Mouse (Mus musculus) heart, embryonic 12.5 days (tissue): Measurements from ENCODE around the gene Grpel1. TPM values are rescaled to one million over a fixed set of nuclear protein-coding genes. Genes with fewer than 3 reads are reported as not detected.

Experiments
- ATAC-seq: fragments of 200-750 bp; cut with Nextera tagmentation; 2 replicates; pipeline ENCODE4 v1.8.0; 2017; ENCODE audit warnings: moderate TSS enrichment, moderate library complexity; ENCODE audit not compliant: insufficient number of reproducible peaks, low FRiP score
- H3K27ac ChIP-seq: fragments of 300-500 bp; sonication (generic); 2 replicates; pipeline ENCODE4 v1.5.1; 2016; ENCODE audit warnings: mild to moderate bottlenecking, moderate library complexity; ENCODE audit not compliant: poor library complexity, severe bottlenecking
- H3K27me3 ChIP-seq: fragments of 300-500 bp; sonication (generic); replicated peaks from 2 replicates; pipeline ENCODE4 v1.6.1; 2016; ENCODE audit warnings: mild to moderate bottlenecking, moderate library complexity
- H3K36me3 ChIP-seq: fragments of 300-500 bp; sonication (generic); 2 replicates; pipeline ENCODE4 v1.6.1; 2016; ENCODE audit warnings: mild to moderate bottlenecking, moderate library complexity
- H3K4me1 ChIP-seq: fragments of 300-500 bp; sonication (generic); replicated peaks from 2 replicates; pipeline ENCODE4 v1.6.1; 2016; ENCODE audit warnings: mild to moderate bottlenecking
- H3K4me2 ChIP-seq: fragments of 300-500 bp; sonication (generic); 2 replicates; pipeline ENCODE4 v1.6.1; 2016; ENCODE audit warnings: mild to moderate bottlenecking, moderate library complexity
- H3K4me3 ChIP-seq: fragments of 300-500 bp; sonication (generic); 2 replicates; pipeline ENCODE4 v1.5.1; 2016; ENCODE audit warnings: mild to moderate bottlenecking
- H3K9ac ChIP-seq: fragments of 300-500 bp; sonication (generic); 2 replicates; pipeline ENCODE4 v1.6.1; 2016; ENCODE audit warnings: mild to moderate bottlenecking, moderate library complexity
- H3K9me3 ChIP-seq: fragments of 300-500 bp; sonication (generic); replicated peaks from 2 replicates; pipeline ENCODE4 v1.6.1; 2016; ENCODE audit warnings: mild to moderate bottlenecking, moderate library complexity
- WGBS: fragments of 180-500 bp; shearing (Covaris S2); methylation state at CpG from one replicate; pipeline ENCODE4 v1.1.7; 2016; 5-methylcytosine and 5-hydroxymethylcytosine counted together
- polyA plus RNA-seq: library from polyadenylated mRNA; unstranded; fragments of >200 nt; fragmentation: Nextera tagmentation; extraction: Ambion mirVana; gene quantifications from 2 replicates; pipeline ENCODE4 v1.2.1, GENCODE M21; 2016

The Grpel1 gene
- polyA plus RNA-seq, 1 experiment from 2014 or later, result 54.9 TPM

GRCm38 (mm10) chr5:36515126-36515525, 50.3 kb downstream of the Grpel1 start:
- peaks cover 80% of the 10 kb centered on the region for H3K36me3 ChIP-seq
- no peaks in the 10 kb centered on the region for H3K27me3 ChIP-seq
- no peaks in the 10 kb centered on the region for H3K9me3 ChIP-seq
- no peak overlapping the region for H3K9ac ChIP-seq
- WGBS, result 87% methylated on average over 1 of the region's 1 CpGs
- no peak overlapping the region for H3K4me2 ChIP-seq
- ATAC-seq, result no peak
- no peak overlapping the region for H3K4me3 ChIP-seq
- no peak overlapping the region for H3K27ac ChIP-seq
- H3K4me1 ChIP-seq, result peaks cover 7% of the 10 kb centered on the region

GRCm38 (mm10) chr5:36515558-36515957, 50.8 kb downstream of the Grpel1 start:
- Histone ChIP-seq H3K9me3 (no peaks in the 10 kb centered on the region), H3K27me3 (no peaks in the 10 kb centered on the region), H3K27ac (no peak overlapping the region), H3K4me1 (peaks cover 7% of the 10 kb centered on the region), H3K4me2 (no peak overlapping the region), H3K9ac (no peak overlapping the region), H3K36me3 (peaks cover 80% of the 10 kb centered on the region), H3K4me3 (no peak overlapping the region)
- WGBS, result 60% methylated on average over 5 of the region's 5 CpGs
- no peak for ATAC-seq

GRCm38 (mm10) chr5:36517596-36517995, 52.8 kb downstream of the Grpel1 start:
- WGBS, result 87% methylated on average over 3 of the region's 3 CpGs
- Histone ChIP-seq H3K36me3 (peaks cover 74% of the 10 kb centered on the region), H3K9ac (no peak overlapping the region), H3K4me2 (no peak overlapping the region), H3K9me3 (no peaks in the 10 kb centered on the region), H3K27me3 (no peaks in the 10 kb centered on the region), H3K4me1 (peaks cover 7% of the 10 kb centered on the region), H3K4me3 (no peak overlapping the region), H3K27ac (no peak overlapping the region)
- ATAC-seq, result no peak

DNA sequence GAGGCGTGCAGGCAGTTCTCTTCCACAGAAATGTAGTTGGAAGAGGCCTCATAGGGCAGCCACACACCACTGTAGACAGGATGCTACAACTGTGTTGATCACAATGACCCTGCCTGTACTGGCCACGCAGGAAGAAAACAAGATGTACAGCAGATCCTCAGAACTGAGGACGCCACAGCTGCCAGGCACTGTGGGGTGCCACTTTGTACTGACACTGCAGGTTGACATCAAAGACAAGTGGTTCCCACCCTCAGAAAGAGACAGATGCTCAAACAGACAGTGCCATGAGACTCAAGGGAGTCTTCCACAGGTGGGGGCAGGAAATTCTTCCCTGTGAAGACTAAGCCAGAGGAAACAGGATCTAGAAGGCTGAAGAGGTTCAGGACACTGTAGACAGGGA, 55.0 kb downstream of the Grpel1 start:
- Histone ChIP-seq H3K9ac (no peak overlapping the region), H3K4me3 (no peak overlapping the region), H3K27me3 (no peaks in the 10 kb centered on the region), H3K9me3 (no peaks in the 10 kb centered on the region), H3K4me1 (peaks cover 20% of the 10 kb centered on the region), H3K27ac (no peak overlapping the region), H3K4me2 (no peak overlapping the region), H3K36me3 (peaks cover 75% of the 10 kb centered on the region)
- 82% methylated on average over 3 of the region's 3 CpGs for WGBS
- no peak for ATAC-seq

- Histone ChIP-seq H3K4me3 (no peak overlapping the region), H3K9ac (no peak overlapping the region), H3K9me3 (no peaks in the 10 kb centered on the region), H3K4me1 (peaks cover 12% of the 10 kb centered on the region), H3K27me3 (no peaks in the 10 kb centered on the region), H3K27ac (peak overlapping the region; percentile 55), H3K36me3 (peaks cover 57% of the 10 kb centered on the region), H3K4me2 (no peak overlapping the region)
- 43% methylated on average over 2 of the region's 2 CpGs for WGBS
- ATAC-seq, result no peak
Observed at GRCm38 (mm10) chr5:36522782-36523181, 58.0 kb downstream of the Grpel1 start.

DNA sequence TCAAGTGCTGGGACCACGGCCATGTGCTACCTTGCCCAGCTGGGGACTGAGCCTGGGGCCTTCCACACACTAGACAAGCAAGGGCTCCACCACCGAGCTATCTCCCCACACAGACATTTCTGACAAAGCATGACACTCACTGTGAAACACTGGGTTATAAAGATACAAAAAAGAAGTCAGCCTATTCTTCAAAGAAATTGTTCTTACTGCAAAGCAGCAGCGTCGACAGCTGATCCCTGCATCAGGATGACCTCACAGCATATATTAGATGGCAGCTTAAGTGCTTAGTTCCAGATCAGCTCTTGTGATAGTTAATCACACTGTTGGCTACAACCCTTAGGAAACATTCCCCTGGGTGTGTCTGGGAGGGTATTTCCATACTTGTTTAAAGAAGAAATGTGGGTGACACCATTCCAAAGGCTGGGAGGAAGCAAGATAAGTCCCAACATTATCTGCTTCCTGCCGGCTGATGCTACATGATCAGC, 58.5 kb downstream of the Grpel1 start:
- H3K9ac ChIP-seq, result no peak overlapping the region
- WGBS, result 45% methylated on average over 5 of the region's 5 CpGs
- H3K9me3 ChIP-seq, result no peaks in the 10 kb centered on the region
- no peak overlapping the region for H3K4me2 ChIP-seq
- H3K36me3 ChIP-seq, result peaks cover 53% of the 10 kb centered on the region
- H3K4me3 ChIP-seq, result no peak overlapping the region
- ATAC-seq, result no peak
- peak overlapping the region; percentile 55 for H3K27ac ChIP-seq
- H3K27me3 ChIP-seq, result no peaks in the 10 kb centered on the region
- H3K4me1 ChIP-seq, result peaks cover 14% of the 10 kb centered on the region

Other genes with a start within 250 kb of the Grpel1 start
- gene Sorcs2, start 66.9 kb upstream of the Grpel1 start, polyA plus RNA-seq, result 12.4 and 14.1 TPM in 2 replicates
- 1.6 and 1.9 TPM in 2 replicates for gene Tada2b, start 19.3 kb downstream of the Grpel1 start, polyA plus RNA-seq
- gene Ccdc96, start 19.6 kb downstream of the Grpel1 start, polyA plus RNA-seq, result 0.28 and 0.29 TPM in 2 replicates
- 20.0 and 22.3 TPM in 2 replicates for gene Tbc1d14, start 128.3 kb downstream of the Grpel1 start, polyA plus RNA-seq
- 35.1 and 37.2 TPM in 2 replicates for gene D5Ertd579e, start 231.0 kb downstream of the Grpel1 start, polyA plus RNA-seq